Mouse (Mus musculus): ENCODE measurements at regions not wholly inside any gene's neighbourhood (a gene's known extent, or its start where the extent isn't known, plus 50 kb on each side); places are given as distances from the start of the nearest gene placed in this dataset.

- Histone ChIP-seq H3K4me3 (replicated peaks) (no peak overlapping the region), H3K4me2 (no peak overlapping the region), H3K9ac (replicated peaks) (no peak overlapping the region), H3K27me3 (replicated peaks) (no peaks in the 10 kb centered on the region), H3K9me3 (replicated peaks) (no peaks in the 10 kb centered on the region), H3K27ac (replicated peaks) (no peak overlapping the region), H3K4me1 (no peaks in the 10 kb centered on the region), H3K36me3 (no peaks in the 10 kb centered on the region)
- 44% methylated on average over 3 of the region's 3 CpGs for WGBS
- no peak for ATAC-seq (ENCODE audit: low FRiP score)
These were observed 988.5 kb upstream of the Tenm2 start for GRCm38 (mm10) chr11:38224300-38224699.

GRCm38 (mm10) chr11:38203347-38203746 is 967.6 kb upstream of the Tenm2 start:
- H3K9me3 ChIP-seq (replicated peaks), result no peaks in the 10 kb centered on the region
- 4% methylated on average over 2 of the region's 2 CpGs for WGBS
- H3K27me3 ChIP-seq (replicated peaks), result no peaks in the 10 kb centered on the region
- H3K4me3 ChIP-seq (replicated peaks), result no peak overlapping the region
- no peak overlapping the region for H3K9ac ChIP-seq (replicated peaks)
- H3K4me1 ChIP-seq, result no peaks in the 10 kb centered on the region
- ATAC-seq (ENCODE audit: low FRiP score), result no peak
- H3K36me3 ChIP-seq, result no peaks in the 10 kb centered on the region
- no peak overlapping the region for H3K27ac ChIP-seq (replicated peaks)
- no peak overlapping the region for H3K4me2 ChIP-seq

GRCm38 (mm10) chr11:38201136-38201741 is 965.5 kb upstream of the Tenm2 start:
- no peak for ATAC-seq (ENCODE audit: low FRiP score)
- no peak overlapping the region for H3K4me2 ChIP-seq
- 81% methylated on average over 3 of the region's 3 CpGs for WGBS
- H3K27me3 ChIP-seq (replicated peaks), result no peaks in the 10 kb centered on the region
- H3K9ac ChIP-seq (replicated peaks), result no peak overlapping the region
- no peaks in the 10 kb centered on the region for H3K4me1 ChIP-seq
- no peaks in the 10 kb centered on the region for H3K36me3 ChIP-seq
- H3K4me3 ChIP-seq (replicated peaks), result no peak overlapping the region
- no peaks in the 10 kb centered on the region for H3K9me3 ChIP-seq (replicated peaks)
- no peak overlapping the region for H3K27ac ChIP-seq (replicated peaks)

- Histone ChIP-seq H3K4me3 (replicated peaks) (no peak overlapping the region), H3K27ac (replicated peaks) (no peak overlapping the region), H3K4me1 (no peaks in the 10 kb centered on the region), H3K9me3 (replicated peaks) (no peaks in the 10 kb centered on the region), H3K36me3 (no peaks in the 10 kb centered on the region), H3K9ac (replicated peaks) (no peak overlapping the region), H3K27me3 (replicated peaks) (no peaks in the 10 kb centered on the region), H3K4me2 (no peak overlapping the region)
- WGBS, result 58% methylated on average over 5 of the region's 5 CpGs
- no peak for ATAC-seq (ENCODE audit: low FRiP score)
These were observed 958.0 kb upstream of the Tenm2 start for GRCm38 (mm10) chr11:38193719-38194118.

GRCm38 (mm10) chr11:38191895-38192547 is 956.3 kb upstream of the Tenm2 start:
- H3K36me3 ChIP-seq, result no peaks in the 10 kb centered on the region
- 67% methylated on average over 2 of the region's 2 CpGs for WGBS
- no peak for ATAC-seq (ENCODE audit: low FRiP score)
- no peak overlapping the region for H3K9ac ChIP-seq (replicated peaks)
- no peaks in the 10 kb centered on the region for H3K4me1 ChIP-seq
- H3K27ac ChIP-seq (replicated peaks), result no peak overlapping the region
- no peak overlapping the region for H3K4me2 ChIP-seq
- H3K27me3 ChIP-seq (replicated peaks), result no peaks in the 10 kb centered on the region
- H3K4me3 ChIP-seq (replicated peaks), result no peak overlapping the region
- H3K9me3 ChIP-seq (replicated peaks), result no peaks in the 10 kb centered on the region

- Histone ChIP-seq H3K36me3 (no peaks in the 10 kb centered on the region), H3K9me3 (replicated peaks) (no peaks in the 10 kb centered on the region), H3K4me2 (no peak overlapping the region), H3K4me3 (replicated peaks) (no peak overlapping the region), H3K27ac (replicated peaks) (no peak overlapping the region), H3K27me3 (replicated peaks) (no peaks in the 10 kb centered on the region), H3K4me1 (no peaks in the 10 kb centered on the region), H3K9ac (replicated peaks) (no peak overlapping the region)
- 59% methylated on average over 3 of the region's 3 CpGs for whole genome bisulfite sequencing
- no peak for ATAC-seq (ENCODE audit: low FRiP score)
These were observed 955.7 kb upstream of the Tenm2 start for GRCm38 (mm10) chr11:38191437-38191836.

GRCm38 (mm10) chr11:38170721-38171120 is 935.0 kb upstream of the Tenm2 start:
- Histone ChIP-seq H3K4me2 (no peak overlapping the region), H3K9ac (replicated peaks) (no peak overlapping the region), H3K9me3 (replicated peaks) (no peaks in the 10 kb centered on the region), H3K36me3 (no peaks in the 10 kb centered on the region), H3K4me3 (replicated peaks) (no peak overlapping the region), H3K27me3 (replicated peaks) (no peaks in the 10 kb centered on the region), H3K4me1 (no peaks in the 10 kb centered on the region), H3K27ac (replicated peaks) (no peak overlapping the region)
- no peak for ATAC-seq (ENCODE audit: low FRiP score)
- 46% methylated on average over 1 of the region's 1 CpGs for WGBS

GRCm38 (mm10) chr11:38158310-38158709 is 922.5 kb upstream of the Tenm2 start:
- 96% methylated on average over 4 of the region's 4 CpGs for WGBS
- Histone ChIP-seq H3K4me2 (no peak overlapping the region), H3K9me3 (replicated peaks) (no peaks in the 10 kb centered on the region), H3K4me3 (replicated peaks) (no peak overlapping the region), H3K9ac (replicated peaks) (no peak overlapping the region), H3K27me3 (replicated peaks) (no peaks in the 10 kb centered on the region), H3K27ac (replicated peaks) (no peak overlapping the region), H3K4me1 (no peaks in the 10 kb centered on the region), H3K36me3 (no peaks in the 10 kb centered on the region)
- no peak for ATAC-seq (ENCODE audit: low FRiP score)

GRCm38 (mm10) chr11:38156944-38157343 is 921.2 kb upstream of the Tenm2 start:
- Histone ChIP-seq H3K27me3 (replicated peaks) (no peaks in the 10 kb centered on the region), H3K4me2 (no peak overlapping the region), H3K27ac (replicated peaks) (no peak overlapping the region), H3K9ac (replicated peaks) (no peak overlapping the region), H3K9me3 (replicated peaks) (no peaks in the 10 kb centered on the region), H3K36me3 (no peaks in the 10 kb centered on the region), H3K4me1 (no peaks in the 10 kb centered on the region), H3K4me3 (replicated peaks) (no peak overlapping the region)
- 86% methylated on average over 9 of the region's 9 CpGs for WGBS
- ATAC-seq (ENCODE audit: low FRiP score), result no peak

- no peak for ATAC-seq (ENCODE audit: low FRiP score)
- H3K9ac ChIP-seq (replicated peaks), result no peak overlapping the region
- no peak overlapping the region for H3K4me3 ChIP-seq (replicated peaks)
- H3K4me2 ChIP-seq, result no peak overlapping the region
- no peaks in the 10 kb centered on the region for H3K9me3 ChIP-seq (replicated peaks)
- no peak overlapping the region for H3K27ac ChIP-seq (replicated peaks)
- no peaks in the 10 kb centered on the region for H3K36me3 ChIP-seq
- WGBS, result 89% methylated on average over 2 of the region's 2 CpGs
- H3K27me3 ChIP-seq (replicated peaks), result no peaks in the 10 kb centered on the region
- H3K4me1 ChIP-seq, result no peaks in the 10 kb centered on the region
These were observed 919.9 kb upstream of the Tenm2 start for GRCm38 (mm10) chr11:38155706-38156105.

GRCm38 (mm10) chr11:38143436-38143835 is 907.7 kb upstream of the Tenm2 start:
- H3K36me3 ChIP-seq, result no peaks in the 10 kb centered on the region
- no peak overlapping the region for H3K4me3 ChIP-seq (replicated peaks)
- no peak for ATAC-seq (ENCODE audit: low FRiP score)
- H3K27me3 ChIP-seq (replicated peaks), result no peaks in the 10 kb centered on the region
- H3K4me1 ChIP-seq, result no peaks in the 10 kb centered on the region
- H3K27ac ChIP-seq (replicated peaks), result no peak overlapping the region
- no peak overlapping the region for H3K4me2 ChIP-seq
- H3K9ac ChIP-seq (replicated peaks), result no peak overlapping the region
- WGBS, result 87% methylated on average over 2 of the region's 2 CpGs
- H3K9me3 ChIP-seq (replicated peaks), result no peaks in the 10 kb centered on the region

GRCm38 (mm10) chr11:38128851-38129250 is 893.1 kb upstream of the Tenm2 start:
- no peak overlapping the region for H3K27ac ChIP-seq (replicated peaks)
- H3K9ac ChIP-seq (replicated peaks), result no peak overlapping the region
- no peaks in the 10 kb centered on the region for H3K36me3 ChIP-seq
- no peak overlapping the region for H3K4me2 ChIP-seq
- H3K9me3 ChIP-seq (replicated peaks), result no peaks in the 10 kb centered on the region
- H3K4me3 ChIP-seq (replicated peaks), result no peak overlapping the region
- no peak for ATAC-seq (ENCODE audit: low FRiP score)
- no peaks in the 10 kb centered on the region for H3K4me1 ChIP-seq
- H3K27me3 ChIP-seq (replicated peaks), result no peaks in the 10 kb centered on the region
